ENCODE assay signal across 9 mouse cellular contexts in the genomic region with DNA sequence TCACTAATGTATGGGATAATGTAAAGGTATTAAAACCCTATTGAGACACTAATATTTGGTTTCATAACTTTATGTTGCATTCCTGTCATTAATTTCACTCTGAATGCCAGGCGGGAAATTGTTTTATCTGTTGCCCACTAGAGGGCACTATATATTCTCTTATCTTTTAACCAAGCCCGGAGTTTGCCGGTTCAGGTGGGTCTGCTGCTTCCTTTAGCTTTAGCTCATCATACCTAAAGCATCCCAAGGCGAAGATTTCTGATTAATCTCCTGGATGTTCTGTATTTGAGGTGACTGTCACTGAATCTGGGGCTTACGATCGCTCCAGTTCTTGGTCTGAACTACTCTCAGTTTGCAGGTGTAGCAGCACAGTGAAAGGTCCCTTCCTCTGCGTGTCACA. TPM values are rescaled to one million over a fixed set of nuclear protein-coding genes. Genes with fewer than 3 reads are reported as not detected.
DNase-seq lines count a peak whose midpoint lies in the region; ATAC-seq lines count a peak whose summit lies in the region.
"Had no signal": no experiment of that assay in that cellular context is flagged by ENCODE, and none has a peak within 500 bp of the region (broad histone marks: within the 10 kb centered on the region; RNA-seq: fewer than 3 reads in every experiment).

No protein-coding gene starts in this region.

- DNase-seq in heart, postnatal 25 days (ENCODE audit: low spot score) = no peak
- peak; percentile 33 for DNase-seq in thymus, postnatal 14 days
- no peak for DNase-seq in thymus, postnatal 25 days
- DNase-seq in retina, embryonic 14.5 days (ENCODE audit: low spot score) = peak; percentile 82
- DNase-seq in urinary bladder, adult 18-20 months (ENCODE audit: low spot score in 2 of 2) = no peak
- DNase-seq in adrenal gland, postnatal 36 days = no peak

- H3K4me2 ChIP-seq in heart, embryonic 11.5 days = peak overlapping the region; percentile 38; the same call in 1 of the 2 replicates
- no peak overlapping the region for H3K4me2 ChIP-seq in forebrain, embryonic 16.5 days (ENCODE audit: low read length)

- no peaks in the 10 kb centered on the region for H3K36me3 ChIP-seq in heart, embryonic 11.5 days (ENCODE audit: control insufficient read depth, insufficient read depth, low read length)
- no peaks in the 10 kb centered on the region for H3K36me3 ChIP-seq in forebrain, embryonic 16.5 days (ENCODE audit: control insufficient read depth, insufficient read depth)

- WGBS in heart, embryonic 11.5 days (ENCODE audit: insufficient replicate concordance) = 29% methylated on average over 7 of the region's 7 CpGs
- 29% methylated on average over 7 of the region's 7 CpGs for WGBS in forebrain, embryonic 16.5 days

- no peak for ATAC-seq in heart, embryonic 11.5 days (replicated peaks; ENCODE audit: insufficient number of reproducible peaks, low FRiP score, low TSS enrichment)
- peak; percentile 51; the same call in 1 of the 2 replicates for ATAC-seq in forebrain, embryonic 16.5 days

- intact Hi-C loops in heart, postnatal 25 days (cut with DNase I) = loop anchor here (1.0 to 10.0 kb wide), 2 partner anchors 30 to 594 kb away; a partner anchor contains a TSS

- H3K9me3 ChIP-seq in heart, embryonic 11.5 days (replicated peaks; ENCODE audit: control insufficient read depth, low read length) = no peaks in the 10 kb centered on the region
- H3K9me3 ChIP-seq in forebrain, embryonic 16.5 days (ENCODE audit: control insufficient read depth, low read length) = no peaks in the 10 kb centered on the region

- 0 out of 2 replicates have a peak, but pooled peaks cover 6% of the 10 kb centered on the region for H3K4me1 ChIP-seq in heart, embryonic 11.5 days (ENCODE audit: control insufficient read depth, insufficient read depth, low read length)
- H3K4me1 ChIP-seq in forebrain, embryonic 16.5 days (replicated peaks; ENCODE audit: control insufficient read depth, insufficient read depth, low read length) = peaks cover 2% of the 10 kb centered on the region; the same call in 1 of the 2 replicates

- H3K27me3 ChIP-seq in heart, embryonic 11.5 days (ENCODE audit: control insufficient read depth, insufficient read depth, low read length) = no peaks in the 10 kb centered on the region
- H3K27me3 ChIP-seq in forebrain, embryonic 16.5 days (replicated peaks; ENCODE audit: control insufficient read depth, insufficient read depth, low read length) = no peaks in the 10 kb centered on the region

- no peak overlapping the region for H3K4me3 ChIP-seq in heart, embryonic 11.5 days (ENCODE audit: low read depth, low read length)
- H3K4me3 ChIP-seq in forebrain, embryonic 16.5 days (replicated peaks; ENCODE audit: low read length) = no peak overlapping the region
- H3K4me3 ChIP-seq: myocyte had no signal

- H3K9ac ChIP-seq in heart, embryonic 11.5 days (ENCODE audit: low read depth, low read length) = no peak overlapping the region
- no peak overlapping the region for H3K9ac ChIP-seq in forebrain, embryonic 16.5 days (replicated peaks; ENCODE audit: low read depth, low read length)

- no peak overlapping the region for H3K27ac ChIP-seq in heart, embryonic 11.5 days (ENCODE audit: low read depth, low read length)
- H3K27ac ChIP-seq in forebrain, embryonic 16.5 days (ENCODE audit: low read length) = no peak overlapping the region

RNA-seq across cellular contexts. Expression of a gene that starts 20.6 kb away (rescaled TPM):
- polyA plus RNA-seq in heart, embryonic 11.5 days (2014; fragmentation: Nextera tagmentation; extraction: Ambion mirVana) = 21.6 and 23.1 TPM in 2 replicates
- 10 to 100 TPM; 22.6 to 23.6 TPM for total RNA-seq in heart, postnatal 25 days (2021)
- polyA plus RNA-seq in forebrain, embryonic 16.5 days (2015; fragmentation: Nextera tagmentation; extraction: Ambion mirVana) = 8.4 and 10.9 TPM in 2 replicates
- 10 to 100 TPM; 22.1 to 25.7 TPM for total RNA-seq in adrenal gland, postnatal 36 days (2021)

RNA-seq across cellular contexts. Expression of a gene that starts 24.6 kb away (rescaled TPM):
- polyA plus RNA-seq in heart, embryonic 11.5 days (2014; fragmentation: Nextera tagmentation; extraction: Ambion mirVana) = 71.8 and 75.2 TPM in 2 replicates
- total RNA-seq in heart, postnatal 25 days (2021) = 10 to 100 TPM; 18.4 to 22.7 TPM
- polyA plus RNA-seq in forebrain, embryonic 16.5 days (2015; fragmentation: Nextera tagmentation; extraction: Ambion mirVana) = 1.1 and 1.4 TPM in 2 replicates
- not detected for total RNA-seq in adrenal gland, postnatal 36 days (2021)

Comparison
In these comparisons a context has a peak if more than half of its experiments do, and no peak if none do; other contexts are left out.
1. DNase-seq: peak in thymus, postnatal 14 days (single experiment) and retina, embryonic 14.5 days (single experiment); none in heart, postnatal 25 days (single experiment), thymus, postnatal 25 days (single experiment), urinary bladder, adult 18-20 months (0 of 2) and adrenal gland, postnatal 36 days (0 of 2).
2. RNA of a gene that starts 24.6 kb away (total RNA-seq): 18.4 to 22.7 TPM in heart, postnatal 25 days; not detected in adrenal gland, postnatal 36 days; every median in the first group is over 10 times any median in the second.